In genomic region chr1:97977521-97977920, GRCm38 (mm10) we compare ENCODE assay signal across 8 mouse cellular contexts.
DNase-seq lines count a peak whose midpoint lies in the region; ATAC-seq and TF ChIP-seq lines count a peak whose summit lies in the region.

No protein-coding gene starts in this region.

- no peaks in the 10 kb centered on the region for H3K9me3 ChIP-seq in heart, embryonic 12.5 days (replicated peaks)
- no peaks in the 10 kb centered on the region for H3K9me3 ChIP-seq in hindbrain, embryonic 10.5 days

- peaks cover 34% of the 10 kb centered on the region for H3K4me1 ChIP-seq in heart, embryonic 12.5 days (replicated peaks)
- H3K4me1 ChIP-seq in bone marrow macrophage, adult 2 months (ENCODE audit: control insufficient read depth, insufficient read depth, low read length): peaks cover 9% of the 10 kb centered on the region
- peaks cover 10% of the 10 kb centered on the region; the same call in 1 of the 2 replicates for H3K4me1 ChIP-seq in hindbrain, embryonic 10.5 days (replicated peaks)

- H3K36me3 ChIP-seq in heart, embryonic 12.5 days: peaks cover 11% of the 10 kb centered on the region
- H3K36me3 ChIP-seq in hindbrain, embryonic 10.5 days: no peaks in the 10 kb centered on the region
- H3K36me3 ChIP-seq in macrophage (ENCODE audit: inconsistent target): no peaks in the 10 kb centered on the region

- H3K27ac ChIP-seq in heart, embryonic 12.5 days (ENCODE audit: poor library complexity, severe bottlenecking): peak overlapping the region; percentile 99
- no peak overlapping the region for H3K27ac ChIP-seq in bone marrow macrophage, adult 2 months (ENCODE audit: insufficient read depth, low read depth, low read length)
- H3K27ac ChIP-seq in hindbrain, embryonic 10.5 days: 0 out of 2 replicates have a peak overlapping the region, but pooled peaks have one; percentile 2
- H3K27ac ChIP-seq in macrophage: no peak overlapping the region

- H3K4me3 ChIP-seq in heart, embryonic 12.5 days: peak overlapping the region; percentile 63
- peak overlapping the region; percentile 86; the same call in 1 of the 2 replicates for H3K4me3 ChIP-seq in bone marrow macrophage, adult 2 months (ENCODE audit: insufficient read depth, low read length)
- H3K4me3 ChIP-seq in hindbrain, embryonic 10.5 days: peak overlapping the region; percentile 67
- peak overlapping the region; percentile 25; the same call in 1 of the 2 replicates for H3K4me3 ChIP-seq in macrophage (ENCODE audit: inconsistent target)

- H3K27me3 ChIP-seq in heart, embryonic 12.5 days (replicated peaks): no peaks in the 10 kb centered on the region
- no peaks in the 10 kb centered on the region for H3K27me3 ChIP-seq in hindbrain, embryonic 10.5 days (ENCODE audit: insufficient read depth, poor library complexity, severe bottlenecking)

- no peak for TF ChIP-seq CTCF in bone marrow macrophage, adult 2 months (IDR thresholded peaks at IDR 0.05; ENCODE audit: low read depth, low read length)

- no peak for DNase-seq in heart, postnatal 10 days
- peak; percentile 16 for DNase-seq in hindbrain, embryonic 10.5 days (ENCODE audit: low spot score)
- no peak for DNase-seq in adrenal gland, postnatal 14 days
- DNase-seq in layer of hippocampus, adult 9-11 months: no peak

- intact Hi-C loops in heart, postnatal 10 days (cut with DNase I): loop anchor here (2.0 to 10.0 kb wide), 5 partner anchors 117 to 377 kb away; partner anchors contain the start of genes Gin1, Pam and Ppip5k2

- peak overlapping the region; percentile 61; the same call in 1 of the 2 replicates for H3K9ac ChIP-seq in heart, embryonic 12.5 days

- no peak for TF ChIP-seq POLR2A in bone marrow macrophage, adult 2 months (IDR thresholded peaks at IDR 0.05; ENCODE audit: borderline replicate concordance, low read depth, low read length)

- ATAC-seq in heart, embryonic 12.5 days (ENCODE audit: insufficient number of reproducible peaks, low FRiP score): no peak
- no peak for ATAC-seq in erythroid progenitor cell, adult 5-6 weeks (replicated peaks; ENCODE audit: low FRiP score, poor library complexity, severe bottlenecking)

- H3K79me2 ChIP-seq in macrophage (ENCODE audit: inconsistent target): no peaks in the 10 kb centered on the region

- whole genome bisulfite sequencing in heart, embryonic 12.5 days: 16% methylated on average over 7 of the region's 7 CpGs
- WGBS in hindbrain, embryonic 10.5 days: 16% methylated on average over 7 of the region's 7 CpGs
- WGBS in macrophage (ENCODE audit: missing documents): 64% methylated on average over 7 of the region's 7 CpGs

- peak overlapping the region; percentile 63 for H3K4me2 ChIP-seq in heart, embryonic 12.5 days

Comparison
In these comparisons a context has a peak if more than half of its experiments do, and no peak if none do; other contexts are left out.
1. H3K27ac ChIP-seq: peak in heart, embryonic 12.5 days (single experiment) and hindbrain, embryonic 10.5 days (single experiment); none in bone marrow macrophage, adult 2 months (single experiment) and macrophage (single experiment).
2. H3K4me3 ChIP-seq: peak in every context shown above with its lines; median percentile 86 in bone marrow macrophage, adult 2 months; 67 in hindbrain, embryonic 10.5 days; 63 in heart, embryonic 12.5 days; 25 in macrophage.